37 mouse cellular contexts compared by ENCODE assay signal in the genomic region with DNA sequence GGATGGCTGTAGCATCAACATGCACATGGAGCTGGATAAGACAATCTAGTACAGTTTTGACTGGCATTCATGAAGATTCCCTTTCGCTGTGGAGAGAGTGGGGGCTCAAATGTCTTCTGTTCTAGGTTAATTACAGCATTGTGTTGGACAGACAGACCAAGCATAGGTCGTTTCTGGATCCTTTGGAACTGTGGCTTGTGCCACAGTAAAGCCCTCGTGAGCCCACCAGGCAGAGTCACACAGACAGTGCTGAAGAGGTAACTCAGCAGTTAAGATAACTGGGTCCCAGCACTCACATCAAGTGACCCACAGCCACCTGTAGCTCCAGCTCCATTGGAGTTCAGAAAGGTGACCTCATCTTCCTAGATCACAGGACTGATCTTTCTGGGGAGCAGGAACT. TPM values are rescaled to one million over a fixed set of nuclear protein-coding genes. Genes with fewer than 3 reads are reported as not detected.
"Had no signal": no experiment of that assay in that cellular context is flagged by ENCODE, and none has a peak within 500 bp of the region (broad histone marks: within the 10 kb centered on the region; RNA-seq: fewer than 3 reads in every experiment).

No protein-coding gene starts in this region.

- H3K4me3 ChIP-seq: embryonic facial prominence, embryonic 10.5 days; embryonic facial prominence, embryonic 12.5 days; embryonic facial prominence, embryonic 13.5 days; embryonic facial prominence, embryonic 15.5 days; erythroblast, embryonic 14.5 days; forebrain, embryonic 10.5 days; forebrain, embryonic 12.5 days; forebrain, embryonic 13.5 days; forebrain, embryonic 15.5 days; gastrocnemius, adult 2 months; heart, adult 2 months had no signal

- H3K27me3 ChIP-seq: embryonic facial prominence, embryonic 12.5 days; embryonic facial prominence, embryonic 13.5 days; embryonic facial prominence, embryonic 15.5 days; forebrain, embryonic 12.5 days; forebrain, embryonic 13.5 days; forebrain, embryonic 15.5 days had no signal

- H3K9ac ChIP-seq: embryonic facial prominence, embryonic 12.5 days; embryonic facial prominence, embryonic 13.5 days; embryonic facial prominence, embryonic 15.5 days; forebrain, embryonic 12.5 days; forebrain, embryonic 13.5 days; forebrain, embryonic 15.5 days; forebrain, postnatal 0 days had no signal

- DNase-seq: cerebellum, adult 18-20 months; cerebellum, adult 2 months; cerebellum, adult 8-10 months; cerebellum, adult 9-10 months; cerebellum, adult 9-11 months; cerebellum, postnatal 10 days; cerebellum, postnatal 14 days; cerebellum, postnatal 25 days; cerebellum, postnatal 36 days; forebrain, postnatal 0 days; gastrocnemius, adult 2 months; gastrocnemius, postnatal 10 days; gastrocnemius, postnatal 14 days; gastrocnemius, postnatal 25 days; gastrocnemius, postnatal 36 days; heart, adult 18-20 months; heart, adult 2 months had no signal

- H3K27ac ChIP-seq: embryonic facial prominence, embryonic 10.5 days; embryonic facial prominence, embryonic 12.5 days; embryonic facial prominence, embryonic 13.5 days; embryonic facial prominence, embryonic 15.5 days; forebrain, embryonic 10.5 days; forebrain, embryonic 12.5 days; forebrain, embryonic 13.5 days; forebrain, embryonic 15.5 days; gastrocnemius, adult 2 months; heart, adult 2 months had no signal

- H3K4me2 ChIP-seq: embryonic facial prominence, embryonic 12.5 days; embryonic facial prominence, embryonic 13.5 days; embryonic facial prominence, embryonic 15.5 days; forebrain, embryonic 12.5 days; forebrain, embryonic 13.5 days; forebrain, embryonic 15.5 days had no signal

- H3K36me3 ChIP-seq: embryonic facial prominence, embryonic 12.5 days; forebrain, embryonic 15.5 days had no signal

- H3K4me1 ChIP-seq: embryonic facial prominence, embryonic 10.5 days; embryonic facial prominence, embryonic 15.5 days had no signal

- ATAC-seq: forebrain, embryonic 13.5 days; forebrain, embryonic 14.5 days; forebrain, embryonic 15.5 days; forebrain, embryonic 16.5 days; forebrain, postnatal 0 days had no signal

- H3K9me3 ChIP-seq: embryonic facial prominence, embryonic 10.5 days; embryonic facial prominence, embryonic 12.5 days; embryonic facial prominence, embryonic 13.5 days; embryonic facial prominence, embryonic 15.5 days; forebrain, embryonic 12.5 days; forebrain, embryonic 13.5 days; forebrain, embryonic 15.5 days had no signal

RNA-seq across cellular contexts. Expression of a gene that starts 58.6 kb away (rescaled TPM):
- total RNA-seq: common myeloid progenitor, adult 5-6 weeks; forebrain, postnatal 0 days; gastrocnemius, adult 18-20 months; gastrocnemius, adult 2 months; gastrocnemius, adult 8-10 months; gastrocnemius, postnatal 10 days; gastrocnemius, postnatal 14 days; gastrocnemius, postnatal 25 days; gastrocnemius, postnatal 36 days; gastrocnemius, postnatal 4 days; granulocyte monocyte progenitor cell, adult 5-6 weeks; heart, adult 18-20 months; heart, adult 2 months had no signal
- polyA plus RNA-seq: cortical plate, adult 2 months; embryonic facial prominence, embryonic 11.5 days; embryonic facial prominence, embryonic 13.5 days; forebrain, embryonic 10.5 days; forebrain, embryonic 11.5 days; forebrain, embryonic 12.5 days; forebrain, embryonic 14.5 days; forebrain, embryonic 15.5 days; forebrain, postnatal 0 days; frontal cortex, adult 2 months; heart, adult 2 months had no signal
